Mouse (Mus musculus): Measurements from ENCODE around the gene Vmn1r16.
"Not testable (repeated sequence)": the region's sequence is repeated elsewhere in the genome, so short reads cannot be mapped to it uniquely, and the experiment has no call there.

Gene Vmn1r16

GRCm38 (mm10) chr6:57329394-57329793 is at the start of gene Vmn1r16:
Vmn1r16 (minus strand) TSS chr6:57329494.
- no peak for DNase-seq

GRCm38 (mm10) chr6:57367496-57367895 is 38.2 kb upstream of the Vmn1r16 start:
- no peak for DNase-seq

- DNase-seq, result not testable (repeated sequence)
These were observed 36.6 kb upstream of the Vmn1r16 start for GRCm38 (mm10) chr6:57365866-57366265.

GRCm38 (mm10) chr6:57363627-57364026 is 34.3 kb upstream of the Vmn1r16 start, which contains the start of gene Vmn1r17:
Vmn1r17 (minus strand) TSS chr6:57363727.
- no peak for DNase-seq

GRCm38 (mm10) chr6:57356864-57357263 is 27.6 kb upstream of the Vmn1r16 start:
- no peak for DNase-seq

GRCm38 (mm10) chr6:57326176-57326575 is 3.1 kb downstream of the Vmn1r16 start:
- DNase-seq, result no peak

GRCm38 (mm10) chr6:57278952-57279351 is 50.3 kb downstream of the Vmn1r16 start:
- no peak for DNase-seq

- DNase-seq, result no peak
These were observed 56.8 kb downstream of the Vmn1r16 start for GRCm38 (mm10) chr6:57272517-57272916.

GRCm38 (mm10) chr6:57271881-57272280 is 57.4 kb downstream of the Vmn1r16 start:
- no peak for DNase-seq

Data from cerebellum, adult 8-10 months (tissue).